Mouse (Mus musculus): Measurements from ENCODE around the gene Cldn7. TPM values are rescaled to one million over a fixed set of nuclear protein-coding genes. Genes with fewer than 3 reads are reported as not detected.

The Cldn7 gene
- polyA plus RNA-seq, 1 experiment from 2014 or later = 11.7 TPM

GRCm38 (mm10) chr11:70017199-70017767 lies 52.7 kb downstream of the Cldn7 start:
- H3K4me3 ChIP-seq (ENCODE audit: low read depth, low read length) = no peak overlapping the region
- ATAC-seq (ENCODE audit: low read depth) = no peak
- peaks cover 41% of the 10 kb centered on the region for H3K4me1 ChIP-seq (ENCODE audit: control insufficient read depth, low read depth, low read length)
- no peak overlapping the region for H3K9ac ChIP-seq (ENCODE audit: low read depth, low read length)
- peaks cover 8% of the 10 kb centered on the region for H3K27me3 ChIP-seq (ENCODE audit: control insufficient read depth, insufficient read depth, low read depth, low read length)
- H3K36me3 ChIP-seq (ENCODE audit: control insufficient read depth, insufficient read depth) = peaks cover 9% of the 10 kb centered on the region; the same call in 1 of the 2 replicates
- 44% methylated on average over 7 of the region's 7 CpGs for WGBS (ENCODE audit: insufficient replicate concordance)
- H3K4me2 ChIP-seq (ENCODE audit: low read depth, low read length) = no peak overlapping the region
- no peak overlapping the region for H3K27ac ChIP-seq (ENCODE audit: low read length)
- H3K9me3 ChIP-seq (replicated peaks; ENCODE audit: control insufficient read depth, low read length) = no peaks in the 10 kb centered on the region

MicroRNAs within 50 kb of the gene (microRNA counts, 519-probe panel; counts per million panel counts)
- microRNA mmu-miR-324-3p (60.7 counts per million), microRNA mmu-miR-324-5p (2,146 counts per million, percentile 33 among the panel's probes with 10 or more counts)

Small RNA genes within 50 kb of the gene (microRNA-seq; reads per million reads assigned to microRNA genes)
- gene Gm44349 (not detected), gene Mir324 (1,897 reads per million, percentile 81 among the genes with 10 or more reads in this experiment)

Other genes with a start within 250 kb of the Cldn7 start
- gene Polr2a, start 206.1 kb upstream of the Cldn7 start, polyA plus RNA-seq (2015; fragmentation: Nextera tagmentation; extraction: Ambion mirVana) = 11.1 and 11.9 TPM in 2 replicates
- 0.07 TPM in 1 of 2 replicates, not detected in the other for gene Slc35g3, start 202.8 kb upstream of the Cldn7 start, polyA plus RNA-seq (2015; fragmentation: Nextera tagmentation; extraction: Ambion mirVana)
- gene Zbtb4, start 198.9 kb upstream of the Cldn7 start, polyA plus RNA-seq (2015; fragmentation: Nextera tagmentation; extraction: Ambion mirVana) = 0.61 and 0.81 TPM in 2 replicates
- gene Chrnb1, start 168.8 kb upstream of the Cldn7 start, polyA plus RNA-seq (2015; fragmentation: Nextera tagmentation; extraction: Ambion mirVana) = 0.61 and 0.96 TPM in 2 replicates
- gene Fgf11, start 162.9 kb upstream of the Cldn7 start, polyA plus RNA-seq (2015; fragmentation: Nextera tagmentation; extraction: Ambion mirVana) = 0.19 and 0.21 TPM in 2 replicates
- 0.62 and 1.0 TPM in 2 replicates for gene Tmem102, start 159.2 kb upstream of the Cldn7 start, polyA plus RNA-seq (2015; fragmentation: Nextera tagmentation; extraction: Ambion mirVana)
- not detected in 2 replicates for gene Gm39566, start 149.5 kb upstream of the Cldn7 start, polyA plus RNA-seq (2015; fragmentation: Nextera tagmentation; extraction: Ambion mirVana)
- gene Spem2, start 146.3 kb upstream of the Cldn7 start, polyA plus RNA-seq (2015; fragmentation: Nextera tagmentation; extraction: Ambion mirVana) = not detected in 2 replicates
- not detected in 2 replicates for gene Spem1, start 142.6 kb upstream of the Cldn7 start, polyA plus RNA-seq (2015; fragmentation: Nextera tagmentation; extraction: Ambion mirVana)
- 0.66 and 0.83 TPM in 2 replicates for gene Nlgn2, start 127.0 kb upstream of the Cldn7 start, polyA plus RNA-seq (2015; fragmentation: Nextera tagmentation; extraction: Ambion mirVana)
- gene Tmem256, start 126.3 kb upstream of the Cldn7 start, polyA plus RNA-seq (2015; fragmentation: Nextera tagmentation; extraction: Ambion mirVana) = 404 and 413 TPM in 2 replicates
- gene Plscr3, start 118.4 kb upstream of the Cldn7 start, polyA plus RNA-seq (2015; fragmentation: Nextera tagmentation; extraction: Ambion mirVana) = 22.0 and 27.8 TPM in 2 replicates
- 0.74 and 0.96 TPM in 2 replicates for gene Tnk1, start 106.0 kb upstream of the Cldn7 start, polyA plus RNA-seq (2015; fragmentation: Nextera tagmentation; extraction: Ambion mirVana)
- not detected in 2 replicates for gene Tmem95, start 86.8 kb upstream of the Cldn7 start, polyA plus RNA-seq (2015; fragmentation: Nextera tagmentation; extraction: Ambion mirVana)
- gene Kctd11, start 83.4 kb upstream of the Cldn7 start, polyA plus RNA-seq (2015; fragmentation: Nextera tagmentation; extraction: Ambion mirVana) = 1.3 and 1.4 TPM in 2 replicates
- gene Acap1, start 69.2 kb upstream of the Cldn7 start, polyA plus RNA-seq (2015; fragmentation: Nextera tagmentation; extraction: Ambion mirVana) = 6.5 and 6.8 TPM in 2 replicates
- 0.46 and 0.76 TPM in 2 replicates for gene 2810408A11Rik, start 63.8 kb upstream of the Cldn7 start, polyA plus RNA-seq (2015; fragmentation: Nextera tagmentation; extraction: Ambion mirVana)
- 2.2 and 2.6 TPM in 2 replicates for gene Neurl4, start 63.7 kb upstream of the Cldn7 start, polyA plus RNA-seq (2015; fragmentation: Nextera tagmentation; extraction: Ambion mirVana)
- 81.1 and 83.1 TPM in 2 replicates for gene Gps2, start 50.9 kb upstream of the Cldn7 start, polyA plus RNA-seq (2015; fragmentation: Nextera tagmentation; extraction: Ambion mirVana)
- 1,065 and 1,134 TPM in 2 replicates for gene Eif5a, start 42.8 kb upstream of the Cldn7 start, polyA plus RNA-seq (2015; fragmentation: Nextera tagmentation; extraction: Ambion mirVana)
- 0.18 TPM in 1 of 2 replicates, not detected in the other for gene Ybx2, start 29.0 kb upstream of the Cldn7 start, polyA plus RNA-seq (2015; fragmentation: Nextera tagmentation; extraction: Ambion mirVana)
- gene Slc2a4, start 16.6 kb upstream of the Cldn7 start, polyA plus RNA-seq (2015; fragmentation: Nextera tagmentation; extraction: Ambion mirVana) = 18.4 and 22.6 TPM in 2 replicates
- 7.1 and 7.3 TPM in 2 replicates for gene Ctdnep1, start 16.4 kb downstream of the Cldn7 start, polyA plus RNA-seq (2015; fragmentation: Nextera tagmentation; extraction: Ambion mirVana)
- gene Elp5, start 17.7 kb downstream of the Cldn7 start, polyA plus RNA-seq (2015; fragmentation: Nextera tagmentation; extraction: Ambion mirVana) = 55.1 and 57.2 TPM in 2 replicates
- gene Gabarap, start 26.4 kb downstream of the Cldn7 start, polyA plus RNA-seq (2015; fragmentation: Nextera tagmentation; extraction: Ambion mirVana) = 255 and 280 TPM in 2 replicates
- 17.5 and 18.2 TPM in 2 replicates for gene Phf23, start 31.0 kb downstream of the Cldn7 start, polyA plus RNA-seq (2015; fragmentation: Nextera tagmentation; extraction: Ambion mirVana)
- gene Dvl2, start 35.8 kb downstream of the Cldn7 start, polyA plus RNA-seq (2015; fragmentation: Nextera tagmentation; extraction: Ambion mirVana) = 4.4 and 5.1 TPM in 2 replicates
- 127 and 138 TPM in 2 replicates for gene Acadvl, start 50.6 kb downstream of the Cldn7 start, polyA plus RNA-seq (2015; fragmentation: Nextera tagmentation; extraction: Ambion mirVana)
- 0.40 and 0.53 TPM in 2 replicates for gene Dlg4, start 52.2 kb downstream of the Cldn7 start, polyA plus RNA-seq (2015; fragmentation: Nextera tagmentation; extraction: Ambion mirVana)
- gene Asgr1, start 89.3 kb downstream of the Cldn7 start, polyA plus RNA-seq (2015; fragmentation: Nextera tagmentation; extraction: Ambion mirVana) = 5.0 and 6.0 TPM in 2 replicates
- 12.9 and 13.1 TPM in 2 replicates for gene Asgr2, start 127.9 kb downstream of the Cldn7 start, polyA plus RNA-seq (2015; fragmentation: Nextera tagmentation; extraction: Ambion mirVana)
- 2.5 and 3.0 TPM in 2 replicates for gene Mgl2, start 165.6 kb downstream of the Cldn7 start, polyA plus RNA-seq (2015; fragmentation: Nextera tagmentation; extraction: Ambion mirVana)
- 0.63 and 0.64 TPM in 2 replicates for gene Clec10a, start 191.4 kb downstream of the Cldn7 start, polyA plus RNA-seq (2015; fragmentation: Nextera tagmentation; extraction: Ambion mirVana)
- 1.1 and 1.3 TPM in 2 replicates for gene Slc16a11, start 248.0 kb downstream of the Cldn7 start, polyA plus RNA-seq (2015; fragmentation: Nextera tagmentation; extraction: Ambion mirVana)